Mouse (Mus musculus) heart, embryonic 10.5 days (tissue): ENCODE measurements around the gene Aldh9a1. TPM values are rescaled to one million over a fixed set of nuclear protein-coding genes. Genes with fewer than 3 reads are reported as not detected.
"Not testable (repeated sequence)": the region's sequence is repeated elsewhere in the genome, so short reads cannot be mapped to it uniquely, and the experiment has no call there.

Source experiments
- DNase-seq: peaks from one replicate; pipeline ENCODE4 v3.0.0-alpha.2; 2017; ENCODE audit warnings: low spot score
- H3K27ac ChIP-seq: fragments of 300-500 bp; sonication (generic); 2 replicates; pipeline ENCODE4 v1.5.1; 2016; ENCODE audit warnings: mild to moderate bottlenecking
- H3K27me3 ChIP-seq: fragments of 300-500 bp; sonication (generic); 2 replicates; pipeline ENCODE4 v1.6.1; 2016; ENCODE audit warnings: mild to moderate bottlenecking; ENCODE audit not compliant: poor library complexity, insufficient read depth, severe bottlenecking
- H3K36me3 ChIP-seq: fragments of 300-500 bp; sonication (generic); 2 replicates; pipeline ENCODE4 v1.6.1; 2016; ENCODE audit warnings: mild to moderate bottlenecking, moderate library complexity
- H3K4me1 ChIP-seq: fragments of 300-500 bp; sonication (generic); 2 replicates; pipeline ENCODE4 v1.6.1; 2016; ENCODE audit warnings: mild to moderate bottlenecking
- H3K4me3 ChIP-seq: fragments of 300-500 bp; sonication (generic); 2 replicates; pipeline ENCODE4 v1.5.1; 2016; ENCODE audit warnings: mild to moderate bottlenecking, moderate library complexity
- H3K9me3 ChIP-seq: fragments of 300-500 bp; sonication (generic); 2 replicates; pipeline ENCODE4 v1.6.1; 2016; ENCODE audit warnings: mild to moderate bottlenecking, moderate library complexity
- WGBS: fragments of 180-500 bp; shearing (Covaris S2); methylation state at CpG from one replicate; pipeline ENCODE4 v1.1.7; 2016; 5-methylcytosine and 5-hydroxymethylcytosine counted together
- polyA plus RNA-seq: library from polyadenylated mRNA; unstranded; fragments of >200 nt; fragmentation: Nextera tagmentation; extraction: Ambion mirVana; gene quantifications from 2 replicates; pipeline ENCODE4 v1.2.1, GENCODE M21; 2016

Gene Aldh9a1
- polyA plus RNA-seq, 1 experiment from 2014 or later: 59.4 TPM

DNA sequence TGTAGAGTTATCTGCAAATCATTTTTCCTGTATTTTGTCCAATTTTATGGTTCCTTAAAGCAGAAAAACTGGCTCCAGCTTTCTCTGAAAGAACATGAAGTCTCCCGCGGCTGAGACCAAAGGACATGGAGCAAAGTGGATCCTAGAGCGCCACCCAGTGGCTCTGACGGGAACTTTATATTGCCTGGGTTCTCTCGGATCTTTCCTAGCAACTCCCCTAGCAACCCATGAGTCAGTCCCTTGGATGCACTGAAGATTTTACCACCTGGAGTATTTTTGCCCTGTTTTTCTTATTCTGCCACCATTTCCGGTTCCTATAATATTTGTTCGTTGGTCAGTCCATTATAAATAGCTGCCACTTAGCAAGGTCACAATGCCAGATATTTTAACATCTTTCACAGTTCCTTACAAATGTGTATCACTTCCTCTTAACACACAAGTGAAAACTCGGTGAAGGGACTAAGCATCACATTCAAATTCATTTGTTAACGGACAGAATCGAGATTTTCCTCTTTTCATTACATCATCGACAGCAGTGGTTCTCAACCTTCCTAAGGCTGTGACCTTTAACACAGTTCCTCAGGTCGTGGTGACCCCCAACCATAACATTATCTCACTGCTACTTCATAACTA, 12.2 kb upstream of the Aldh9a1 start:
- Histone ChIP-seq H3K9me3 (no peaks in the 10 kb centered on the region), H3K27me3 (peaks cover 20% of the 10 kb centered on the region), H3K4me3 (no peak overlapping the region), H3K4me1 (0 out of 2 replicates have a peak, but pooled peaks cover 4% of the 10 kb centered on the region), H3K27ac (no peak overlapping the region), H3K36me3 (peaks cover 7% of the 10 kb centered on the region)
- DNase-seq: peak; percentile 85
- 21% methylated on average over 12 of the region's 12 CpGs for WGBS

- Histone ChIP-seq H3K9me3 (no peaks in the 10 kb centered on the region), H3K27me3 (peaks cover 20% of the 10 kb centered on the region), H3K4me3 (no peak overlapping the region), H3K4me1 (0 out of 2 replicates have a peak, but pooled peaks cover 4% of the 10 kb centered on the region), H3K36me3 (no peaks in the 10 kb centered on the region), H3K27ac (no peak overlapping the region)
- no peak for DNase-seq
- WGBS: 82% methylated on average over 8 of the region's 9 CpGs
Measured at GRCm38 (mm10) chr1:167339177-167339781, 10.5 kb upstream of the Aldh9a1 start.

DNA sequence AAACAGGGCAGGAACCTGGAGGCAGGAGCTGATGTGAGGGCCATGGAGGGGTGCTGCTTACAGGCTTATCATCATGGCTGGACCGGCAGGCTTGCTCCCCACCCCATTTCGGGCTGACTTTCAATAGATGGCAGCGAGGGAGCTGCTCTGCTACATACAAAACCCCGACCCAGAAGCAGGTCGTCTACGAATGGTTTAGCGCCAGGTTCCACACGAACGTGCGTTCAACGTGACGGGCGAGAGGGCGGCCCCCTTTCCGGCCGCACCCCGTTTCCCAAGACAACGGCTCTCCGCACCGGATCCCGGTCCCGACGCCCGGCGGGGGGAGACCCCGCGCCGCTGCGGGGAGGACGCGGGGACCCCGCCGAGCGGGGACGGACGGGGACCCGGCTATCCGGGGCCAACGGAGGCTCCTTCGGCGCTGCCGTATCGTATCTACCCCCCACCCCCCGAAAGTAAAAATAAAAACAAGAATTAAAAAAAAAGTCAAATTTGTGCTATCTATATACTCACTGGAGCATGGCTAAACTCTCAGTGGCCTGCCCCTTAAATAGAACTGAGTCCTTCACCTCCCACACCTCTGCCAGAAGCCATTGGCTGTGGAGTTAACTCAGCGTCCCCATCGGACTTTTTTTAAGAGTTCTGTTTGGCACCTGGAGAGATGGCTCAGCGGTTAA, 9.5 kb upstream of the Aldh9a1 start:
- 2% methylated on average over 47 of the region's 47 CpGs for WGBS
- H3K4me3 ChIP-seq: peak overlapping the region; percentile 63
- no peaks in the 10 kb centered on the region for H3K36me3 ChIP-seq
- no peak for DNase-seq
- peaks cover 20% of the 10 kb centered on the region for H3K27me3 ChIP-seq
- no peaks in the 10 kb centered on the region for H3K9me3 ChIP-seq
- peak overlapping the region; percentile 70 for H3K27ac ChIP-seq
- 0 out of 2 replicates have a peak, but pooled peaks cover 4% of the 10 kb centered on the region for H3K4me1 ChIP-seq

- no peak for DNase-seq
- no peaks in the 10 kb centered on the region for H3K36me3 ChIP-seq
- WGBS: 86% methylated on average over 3 of the region's 3 CpGs
Measured at GRCm38 (mm10) chr1:167340910-167341528, 8.8 kb upstream of the Aldh9a1 start.

DNA sequence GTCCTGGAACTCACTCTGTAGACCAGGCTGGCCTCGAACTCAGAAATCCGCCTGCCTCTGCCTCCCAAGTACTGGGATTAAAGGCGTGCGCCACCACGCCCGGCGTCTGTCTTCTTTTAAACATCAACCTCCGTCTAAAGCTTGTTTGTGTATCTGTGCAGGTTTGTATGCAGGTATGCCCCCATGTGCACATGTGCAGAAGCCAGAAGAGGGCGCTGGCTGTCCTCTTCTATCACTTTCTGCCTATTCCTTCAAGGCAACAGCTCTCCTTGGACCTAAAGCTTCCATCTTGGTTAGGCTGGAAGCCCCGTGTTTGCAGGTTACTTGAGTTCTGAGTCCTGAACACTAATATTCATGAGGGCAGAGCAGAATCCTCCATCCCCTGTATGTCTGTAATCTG, 7.0 kb upstream of the Aldh9a1 start:
- H3K36me3 ChIP-seq: no peaks in the 10 kb centered on the region
- no peaks in the 10 kb centered on the region for H3K9me3 ChIP-seq
- no peaks in the 10 kb centered on the region for H3K4me1 ChIP-seq
- peaks cover 20% of the 10 kb centered on the region for H3K27me3 ChIP-seq
- DNase-seq: no peak
- H3K4me3 ChIP-seq: no peak overlapping the region
- no peak overlapping the region for H3K27ac ChIP-seq
- 84% methylated on average over 10 of the region's 10 CpGs for WGBS

More at GRCm38 (mm10) chr1:167340910-167341528, 8.8 kb upstream of the Aldh9a1 start:
- no peaks in the 10 kb centered on the region for H3K9me3 ChIP-seq
- H3K4me1 ChIP-seq: 0 out of 2 replicates have a peak, but pooled peaks cover 4% of the 10 kb centered on the region
- no peak overlapping the region for H3K4me3 ChIP-seq
- H3K27me3 ChIP-seq: peaks cover 20% of the 10 kb centered on the region
- H3K27ac ChIP-seq: 0 out of 2 replicates have a peak overlapping the region, but pooled peaks have one; percentile 19

GRCm38 (mm10) chr1:167345994-167346520, 3.7 kb upstream of the Aldh9a1 start:
- H3K4me1 ChIP-seq, H3K4me3 ChIP-seq, DNase-seq, H3K27me3 ChIP-seq, H3K9me3 ChIP-seq, H3K36me3 ChIP-seq, H3K27ac ChIP-seq: not testable (repeated sequence)
- 82% methylated on average over 10 of the region's 10 CpGs for WGBS

GRCm38 (mm10) chr1:167349206-167349605, 585 bp upstream of the Aldh9a1 start:
- WGBS: 62% methylated on average over 3 of the region's 3 CpGs
- H3K4me3 ChIP-seq: peak overlapping the region; percentile 76; the same call in 1 of the 2 replicates
- H3K36me3 ChIP-seq, H3K4me1 ChIP-seq, DNase-seq, H3K27me3 ChIP-seq, H3K9me3 ChIP-seq: not testable (repeated sequence)
- H3K27ac ChIP-seq: peak overlapping the region; percentile 90; the same call in 1 of the 2 replicates

GRCm38 (mm10) chr1:167350597-167351415, 1.0 kb downstream of the Aldh9a1 start:
- WGBS: 29% methylated on average over 13 of the region's 13 CpGs
- peaks cover 20% of the 10 kb centered on the region for H3K36me3 ChIP-seq
- peak overlapping the region; percentile 76 for H3K4me3 ChIP-seq
- peak overlapping the region; percentile 90 for H3K27ac ChIP-seq
- no peaks in the 10 kb centered on the region for H3K27me3 ChIP-seq
- no peak for DNase-seq
- no peaks in the 10 kb centered on the region for H3K9me3 ChIP-seq
- H3K4me1 ChIP-seq: peaks cover 4% of the 10 kb centered on the region; the same call in 1 of the 2 replicates

DNA sequence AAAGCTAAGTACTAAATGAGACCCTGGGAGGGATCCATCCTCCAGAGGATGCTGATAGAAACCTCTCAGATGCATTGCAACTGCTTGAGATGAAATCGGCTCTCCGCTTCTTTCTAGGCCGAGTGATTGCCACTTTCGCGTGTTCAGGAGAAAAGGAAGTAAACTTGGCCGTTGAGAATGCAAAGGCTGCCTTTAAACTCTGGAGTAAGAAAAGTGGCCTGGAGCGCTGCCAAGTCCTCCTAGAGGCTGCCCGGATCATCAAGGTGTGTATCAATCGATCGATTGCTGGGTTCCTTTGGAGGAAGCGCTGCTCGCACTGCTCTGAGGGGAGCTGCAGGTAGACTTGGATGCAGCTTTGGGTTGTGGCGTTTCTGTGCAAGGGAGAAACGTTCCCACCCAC, 2.6 kb downstream of the Aldh9a1 start:
- no peak overlapping the region for H3K4me3 ChIP-seq
- WGBS: 88% methylated on average over 14 of the region's 14 CpGs
- H3K9me3 ChIP-seq: no peaks in the 10 kb centered on the region
- no peak for DNase-seq
- H3K36me3 ChIP-seq: peaks cover 33% of the 10 kb centered on the region
- H3K4me1 ChIP-seq: peaks cover 4% of the 10 kb centered on the region; the same call in 1 of the 2 replicates
- no peak overlapping the region for H3K27ac ChIP-seq
- no peaks in the 10 kb centered on the region for H3K27me3 ChIP-seq

DNA sequence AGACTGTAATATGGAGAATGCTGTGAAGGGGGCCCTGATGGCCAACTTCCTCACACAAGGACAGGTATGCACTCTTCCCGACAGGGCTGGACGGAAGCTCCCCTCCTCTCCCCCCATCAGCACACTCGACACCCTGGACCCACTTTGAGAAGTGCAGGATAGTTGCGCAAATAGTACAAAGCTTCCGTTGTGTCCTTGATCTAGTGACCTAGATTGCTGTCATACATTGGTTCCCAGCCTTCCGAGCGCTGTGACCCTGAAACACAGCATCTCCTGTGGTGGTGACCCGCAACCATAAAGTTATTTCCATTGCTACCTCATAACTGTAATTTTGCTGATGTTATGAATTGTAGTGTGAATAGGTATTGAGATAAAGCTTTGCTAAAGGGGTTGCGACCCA, 7.6 kb downstream of the Aldh9a1 start:
- H3K27me3 ChIP-seq: no peaks in the 10 kb centered on the region
- peaks cover 72% of the 10 kb centered on the region for H3K36me3 ChIP-seq
- WGBS: 91% methylated on average over 9 of the region's 9 CpGs
- no peak for DNase-seq
- no peak overlapping the region for H3K4me3 ChIP-seq
- peaks cover 4% of the 10 kb centered on the region; the same call in 1 of the 2 replicates for H3K4me1 ChIP-seq
- H3K9me3 ChIP-seq: no peaks in the 10 kb centered on the region
- no peak overlapping the region for H3K27ac ChIP-seq

GRCm38 (mm10) chr1:167358731-167359130, 8.9 kb downstream of the Aldh9a1 start:
- WGBS: 87% methylated on average over 9 of the region's 9 CpGs
- no peak for DNase-seq
- peaks cover 72% of the 10 kb centered on the region for H3K36me3 ChIP-seq
- H3K27ac ChIP-seq: no peak overlapping the region
- no peak overlapping the region for H3K4me3 ChIP-seq
- no peaks in the 10 kb centered on the region for H3K27me3 ChIP-seq
- peaks cover 4% of the 10 kb centered on the region; the same call in 1 of the 2 replicates for H3K4me1 ChIP-seq
- H3K9me3 ChIP-seq: no peaks in the 10 kb centered on the region

DNA sequence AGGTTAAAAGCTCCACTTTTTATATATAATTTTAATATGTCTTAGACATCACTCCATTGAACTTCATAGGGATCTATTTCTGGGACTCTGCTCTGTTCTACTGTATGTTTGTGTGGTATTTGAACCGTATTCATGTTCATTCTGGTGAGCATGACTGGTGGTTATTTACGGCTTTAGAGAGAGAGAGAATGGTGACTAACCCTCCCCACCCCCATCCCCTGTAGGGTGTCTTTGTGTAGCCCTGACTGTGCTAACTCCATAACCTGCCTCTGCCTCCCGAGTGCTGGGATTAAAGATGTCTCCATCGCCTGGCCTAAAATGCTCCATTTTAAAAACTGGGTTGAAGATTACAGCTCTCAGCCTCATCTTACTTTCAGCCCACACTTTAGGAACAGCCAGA, 10.5 kb downstream of the Aldh9a1 start:
- 84% methylated on average over 4 of the region's 4 CpGs for WGBS
- H3K4me1 ChIP-seq: no peaks in the 10 kb centered on the region
- H3K9me3 ChIP-seq: no peaks in the 10 kb centered on the region
- no peak overlapping the region for H3K27ac ChIP-seq
- DNase-seq: no peak
- peaks cover 61% of the 10 kb centered on the region for H3K36me3 ChIP-seq
- H3K27me3 ChIP-seq: no peaks in the 10 kb centered on the region
- no peak overlapping the region for H3K4me3 ChIP-seq
